Mouse (Mus musculus): ENCODE results near the gene Cilp. TPM values are rescaled to one million over a fixed set of nuclear protein-coding genes. Genes with fewer than 3 reads are reported as not detected.

Cilp gene
- polyA plus RNA-seq, 1 experiment from 2014 or later: 0.18 TPM

- peaks cover 15% of the 10 kb centered on the region for H3K36me3 ChIP-seq (ENCODE audit: control insufficient read depth, insufficient read depth)
- ATAC-seq: no peak
Observed at GRCm38 (mm10) chr9:65298761-65299160, 33.8 kb downstream of the Cilp start.

DNA sequence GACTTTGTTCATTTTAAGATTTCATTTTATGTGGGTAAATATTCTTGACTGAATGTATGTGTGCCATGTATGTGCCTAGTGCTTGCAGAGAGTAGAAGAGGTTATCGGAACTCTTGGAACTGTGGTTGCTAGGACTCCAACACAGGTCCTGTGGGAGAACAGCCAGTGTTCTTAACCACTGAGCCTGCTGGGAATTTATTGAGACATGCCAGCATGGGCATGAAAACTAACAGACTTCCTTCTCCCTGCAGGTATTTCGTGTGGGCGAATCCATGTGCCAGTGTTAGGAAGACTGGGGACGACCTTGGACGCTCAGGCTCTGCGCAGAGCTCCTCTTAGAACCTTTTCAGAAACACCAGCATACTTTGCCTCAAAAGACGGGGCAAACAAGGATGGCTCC, 34.7 kb downstream of the Cilp start:
- Histone ChIP-seq H3K27ac (ENCODE audit: low read length) (no peak overlapping the region), H3K4me1 (replicated peaks; ENCODE audit: control insufficient read depth, insufficient read depth, low read length) (peaks cover 8% of the 10 kb centered on the region), H3K4me3 (replicated peaks; ENCODE audit: low read length) (no peak overlapping the region), H3K4me2 (ENCODE audit: low read length) (no peak overlapping the region), H3K27me3 (replicated peaks; ENCODE audit: control insufficient read depth, insufficient read depth, low read length) (no peaks in the 10 kb centered on the region), H3K9me3 (ENCODE audit: control insufficient read depth, low read length) (no peaks in the 10 kb centered on the region), H3K9ac (replicated peaks; ENCODE audit: low read depth, low read length) (no peak overlapping the region), H3K36me3 (ENCODE audit: control insufficient read depth, insufficient read depth) (peaks cover 18% of the 10 kb centered on the region)
- WGBS: 98% methylated on average over 7 of the region's 7 CpGs
- no peak for ATAC-seq

More at GRCm38 (mm10) chr9:65298761-65299160, 33.8 kb downstream of the Cilp start:
- H3K4me2 ChIP-seq (ENCODE audit: low read length): no peak overlapping the region
- no peak overlapping the region for H3K9ac ChIP-seq (replicated peaks; ENCODE audit: low read depth, low read length)
- H3K27me3 ChIP-seq (replicated peaks; ENCODE audit: control insufficient read depth, insufficient read depth, low read length): no peaks in the 10 kb centered on the region
- no peaks in the 10 kb centered on the region for H3K9me3 ChIP-seq (ENCODE audit: control insufficient read depth, low read length)
- WGBS: 86% methylated on average over 3 of the region's 3 CpGs
- no peak overlapping the region for H3K27ac ChIP-seq (ENCODE audit: low read length)
- peaks cover 8% of the 10 kb centered on the region for H3K4me1 ChIP-seq (replicated peaks; ENCODE audit: control insufficient read depth, insufficient read depth, low read length)
- no peak overlapping the region for H3K4me3 ChIP-seq (replicated peaks; ENCODE audit: low read length)

DNA sequence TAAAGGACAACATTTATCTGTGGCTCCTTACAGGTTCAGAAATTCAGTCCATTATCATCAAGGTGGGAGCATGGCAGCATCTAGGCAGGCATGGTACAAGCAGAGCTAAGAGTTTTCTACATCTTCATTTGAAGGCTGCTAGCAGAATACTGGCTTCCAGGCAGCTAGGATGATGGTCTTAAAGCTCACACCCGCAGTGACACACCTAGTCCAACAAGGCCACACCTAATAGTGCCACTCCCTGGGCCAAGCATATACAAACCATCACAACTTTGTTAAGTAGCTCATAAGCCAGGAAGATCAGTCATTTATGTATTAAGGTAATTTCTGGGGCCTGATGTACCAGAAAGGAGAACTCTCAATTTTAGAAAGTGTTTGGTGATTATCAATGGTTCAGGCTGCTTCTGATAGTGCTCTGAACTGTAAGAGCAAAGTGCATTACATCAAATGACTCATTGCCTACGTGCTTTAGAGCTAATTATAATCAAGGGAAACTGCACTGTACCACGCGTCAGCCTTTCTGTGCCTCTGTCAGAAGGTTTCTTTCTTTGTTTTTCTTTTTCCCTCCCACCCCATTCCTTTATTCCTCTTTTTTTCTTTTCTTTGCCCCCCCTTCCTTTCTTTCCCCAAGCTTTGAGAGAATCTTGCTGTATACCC, 37.5 kb downstream of the Cilp start:
- H3K4me2 ChIP-seq (ENCODE audit: low read length): no peak overlapping the region
- H3K4me3 ChIP-seq (replicated peaks; ENCODE audit: low read length): no peak overlapping the region
- no peaks in the 10 kb centered on the region for H3K27me3 ChIP-seq (replicated peaks; ENCODE audit: control insufficient read depth, insufficient read depth, low read length)
- H3K9ac ChIP-seq (replicated peaks; ENCODE audit: low read depth, low read length): no peak overlapping the region
- no peaks in the 10 kb centered on the region for H3K4me1 ChIP-seq (replicated peaks; ENCODE audit: control insufficient read depth, insufficient read depth, low read length)
- H3K27ac ChIP-seq (ENCODE audit: low read length): no peak overlapping the region
- H3K36me3 ChIP-seq (ENCODE audit: control insufficient read depth, insufficient read depth): peaks cover 18% of the 10 kb centered on the region
- no peak for ATAC-seq
- 94% methylated on average over 4 of the region's 4 CpGs for WGBS
- no peaks in the 10 kb centered on the region for H3K9me3 ChIP-seq (ENCODE audit: control insufficient read depth, low read length)

GRCm38 (mm10) chr9:65303586-65303985, 38.6 kb downstream of the Cilp start:
- Histone ChIP-seq H3K4me2 (ENCODE audit: low read length) (no peak overlapping the region), H3K4me1 (replicated peaks; ENCODE audit: control insufficient read depth, insufficient read depth, low read length) (no peaks in the 10 kb centered on the region), H3K27ac (ENCODE audit: low read length) (no peak overlapping the region), H3K4me3 (replicated peaks; ENCODE audit: low read length) (no peak overlapping the region), H3K9ac (replicated peaks; ENCODE audit: low read depth, low read length) (no peak overlapping the region), H3K36me3 (ENCODE audit: control insufficient read depth, insufficient read depth) (peaks cover 21% of the 10 kb centered on the region), H3K9me3 (ENCODE audit: control insufficient read depth, low read length) (no peaks in the 10 kb centered on the region), H3K27me3 (replicated peaks; ENCODE audit: control insufficient read depth, insufficient read depth, low read length) (no peaks in the 10 kb centered on the region)
- ATAC-seq: no peak
- 99% methylated on average over 4 of the region's 4 CpGs for WGBS

DNA sequence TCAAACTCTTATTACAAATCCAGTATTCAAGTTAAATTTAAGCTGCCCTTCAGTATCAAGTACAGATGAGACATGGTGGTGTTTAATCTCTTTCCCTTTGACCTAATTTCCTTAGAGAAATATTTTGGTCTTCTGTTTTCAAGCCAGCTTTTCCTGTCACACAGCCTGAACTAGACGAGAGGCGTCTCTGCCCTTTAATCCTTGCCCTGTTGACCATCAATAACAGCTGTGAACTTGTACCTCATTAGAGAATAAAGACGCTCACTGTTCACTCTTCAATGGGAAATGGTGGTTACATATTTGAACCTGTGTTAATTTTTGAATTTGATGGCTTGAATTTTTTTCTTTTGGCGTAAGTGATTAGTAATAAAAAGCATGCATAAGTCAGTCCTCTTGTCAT, 39.3 kb downstream of the Cilp start:
- Histone ChIP-seq H3K9me3 (ENCODE audit: control insufficient read depth, low read length) (no peaks in the 10 kb centered on the region), H3K27me3 (replicated peaks; ENCODE audit: control insufficient read depth, insufficient read depth, low read length) (no peaks in the 10 kb centered on the region), H3K4me3 (replicated peaks; ENCODE audit: low read length) (no peak overlapping the region), H3K9ac (replicated peaks; ENCODE audit: low read depth, low read length) (no peak overlapping the region), H3K27ac (ENCODE audit: low read length) (no peak overlapping the region), H3K4me2 (ENCODE audit: low read length) (no peak overlapping the region), H3K36me3 (ENCODE audit: control insufficient read depth, insufficient read depth) (peaks cover 25% of the 10 kb centered on the region), H3K4me1 (replicated peaks; ENCODE audit: control insufficient read depth, insufficient read depth, low read length) (no peaks in the 10 kb centered on the region)
- 78% methylated on average over 4 of the region's 4 CpGs for WGBS
- no peak for ATAC-seq

DNA sequence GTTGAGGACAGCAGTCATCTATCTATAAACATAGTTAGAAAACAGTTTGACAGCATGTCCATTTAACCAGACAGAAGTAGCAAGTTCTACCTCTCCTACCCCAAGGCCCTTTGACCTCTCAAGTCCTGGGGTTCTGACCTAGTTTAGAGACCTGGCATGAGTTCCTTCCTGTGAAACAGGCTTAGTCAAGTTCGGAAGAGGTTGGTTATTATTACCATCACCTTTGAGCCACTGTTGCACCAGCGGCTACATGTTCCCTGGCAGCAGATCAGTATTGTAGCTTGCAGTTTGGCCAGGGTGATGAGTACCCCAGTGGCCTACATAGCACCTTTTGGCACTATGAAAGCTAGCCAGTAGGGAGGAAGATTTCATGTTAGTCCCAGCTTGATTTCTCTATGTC, 41.7 kb downstream of the Cilp start:
- Histone ChIP-seq H3K4me2 (ENCODE audit: low read length) (no peak overlapping the region), H3K9me3 (ENCODE audit: control insufficient read depth, low read length) (no peaks in the 10 kb centered on the region), H3K4me3 (replicated peaks; ENCODE audit: low read length) (no peak overlapping the region), H3K9ac (replicated peaks; ENCODE audit: low read depth, low read length) (no peak overlapping the region), H3K27ac (ENCODE audit: low read length) (no peak overlapping the region), H3K27me3 (replicated peaks; ENCODE audit: control insufficient read depth, insufficient read depth, low read length) (no peaks in the 10 kb centered on the region), H3K4me1 (replicated peaks; ENCODE audit: control insufficient read depth, insufficient read depth, low read length) (no peaks in the 10 kb centered on the region), H3K36me3 (ENCODE audit: control insufficient read depth, insufficient read depth) (peaks cover 21% of the 10 kb centered on the region)
- ATAC-seq: no peak
- WGBS: 97% methylated on average over 2 of the region's 2 CpGs

GRCm38 (mm10) chr9:65308011-65308410, 43.0 kb downstream of the Cilp start:
- Histone ChIP-seq H3K9ac (replicated peaks; ENCODE audit: low read depth, low read length) (no peak overlapping the region), H3K27ac (ENCODE audit: low read length) (no peak overlapping the region), H3K4me3 (replicated peaks; ENCODE audit: low read length) (no peak overlapping the region), H3K4me1 (replicated peaks; ENCODE audit: control insufficient read depth, insufficient read depth, low read length) (no peaks in the 10 kb centered on the region), H3K27me3 (replicated peaks; ENCODE audit: control insufficient read depth, insufficient read depth, low read length) (no peaks in the 10 kb centered on the region), H3K4me2 (ENCODE audit: low read length) (no peak overlapping the region), H3K9me3 (ENCODE audit: control insufficient read depth, low read length) (no peaks in the 10 kb centered on the region), H3K36me3 (ENCODE audit: control insufficient read depth, insufficient read depth) (peaks cover 22% of the 10 kb centered on the region)
- ATAC-seq: no peak
- WGBS: 90% methylated on average over 1 of the region's 1 CpGs

GRCm38 (mm10) chr9:65312669-65313357, 47.8 kb downstream of the Cilp start:
- ATAC-seq: no peak
- 96% methylated on average over 4 of the region's 4 CpGs for WGBS
- Histone ChIP-seq H3K27ac (ENCODE audit: low read length) (no peak overlapping the region), H3K36me3 (ENCODE audit: control insufficient read depth, insufficient read depth) (peaks cover 21% of the 10 kb centered on the region), H3K9ac (replicated peaks; ENCODE audit: low read depth, low read length) (no peak overlapping the region), H3K4me1 (replicated peaks; ENCODE audit: control insufficient read depth, insufficient read depth, low read length) (no peaks in the 10 kb centered on the region), H3K27me3 (replicated peaks; ENCODE audit: control insufficient read depth, insufficient read depth, low read length) (no peaks in the 10 kb centered on the region), H3K9me3 (ENCODE audit: control insufficient read depth, low read length) (no peaks in the 10 kb centered on the region), H3K4me3 (replicated peaks; ENCODE audit: low read length) (no peak overlapping the region), H3K4me2 (ENCODE audit: low read length) (no peak overlapping the region)

DNA sequence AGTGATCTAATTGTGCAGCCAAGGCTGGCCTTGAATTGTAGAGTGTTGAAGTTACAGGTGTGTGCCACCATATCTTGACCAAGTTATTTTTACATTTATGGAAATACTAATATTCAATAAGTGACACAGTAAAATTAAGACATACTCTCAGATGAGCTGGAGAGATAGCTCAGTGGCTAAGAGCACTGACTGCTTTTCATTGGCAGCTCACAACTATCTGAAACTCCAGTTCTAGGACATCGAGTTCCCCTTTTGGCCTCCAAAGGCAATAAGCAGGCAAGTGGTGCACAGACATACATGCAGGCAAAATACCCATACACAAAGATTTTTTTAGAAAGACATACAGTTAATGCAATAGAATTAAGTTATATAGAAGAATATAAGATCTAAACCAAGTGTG, 48.9 kb downstream of the Cilp start:
- no peak overlapping the region for H3K9ac ChIP-seq (replicated peaks; ENCODE audit: low read depth, low read length)
- no peak overlapping the region for H3K27ac ChIP-seq (ENCODE audit: low read length)
- no peak overlapping the region for H3K4me2 ChIP-seq (ENCODE audit: low read length)
- H3K27me3 ChIP-seq (replicated peaks; ENCODE audit: control insufficient read depth, insufficient read depth, low read length): no peaks in the 10 kb centered on the region
- H3K4me1 ChIP-seq (replicated peaks; ENCODE audit: control insufficient read depth, insufficient read depth, low read length): no peaks in the 10 kb centered on the region
- no peak overlapping the region for H3K4me3 ChIP-seq (replicated peaks; ENCODE audit: low read length)
- WGBS: 97% methylated on average over 1 of the region's 1 CpGs
- no peaks in the 10 kb centered on the region for H3K9me3 ChIP-seq (ENCODE audit: control insufficient read depth, low read length)
- ATAC-seq: no peak
- peaks cover 21% of the 10 kb centered on the region for H3K36me3 ChIP-seq (ENCODE audit: control insufficient read depth, insufficient read depth)

Measured in forebrain, embryonic 16.5 days (tissue).